Mouse (Mus musculus): ENCODE measurements around the gene Hs3st3a1. TPM values are rescaled to one million over a fixed set of nuclear protein-coding genes. Genes with fewer than 3 reads are reported as not detected.

Hs3st3a1 gene
- polyA plus RNA-seq, 1 experiment from 2014 or later, result 2.0 TPM

GRCm38 (mm10) chr11:64496677-64497076 is 61.5 kb downstream of the Hs3st3a1 start:
- H3K4me3 ChIP-seq, result no peak overlapping the region
- WGBS, result 44% methylated on average over 3 of the region's 3 CpGs
- H3K4me1 ChIP-seq, result peaks cover 37% of the 10 kb centered on the region
- no peaks in the 10 kb centered on the region for H3K36me3 ChIP-seq (replicated peaks)
- peaks cover 11% of the 10 kb centered on the region; the same call in 1 of the 2 replicates for H3K27me3 ChIP-seq (replicated peaks; ENCODE audit: low read depth, poor library complexity, severe bottlenecking)
- H3K27ac ChIP-seq (replicated peaks), result no peak overlapping the region
- no peaks in the 10 kb centered on the region for H3K9me3 ChIP-seq
- no peak for DNase-seq (ENCODE audit: low spot score)

DNA sequence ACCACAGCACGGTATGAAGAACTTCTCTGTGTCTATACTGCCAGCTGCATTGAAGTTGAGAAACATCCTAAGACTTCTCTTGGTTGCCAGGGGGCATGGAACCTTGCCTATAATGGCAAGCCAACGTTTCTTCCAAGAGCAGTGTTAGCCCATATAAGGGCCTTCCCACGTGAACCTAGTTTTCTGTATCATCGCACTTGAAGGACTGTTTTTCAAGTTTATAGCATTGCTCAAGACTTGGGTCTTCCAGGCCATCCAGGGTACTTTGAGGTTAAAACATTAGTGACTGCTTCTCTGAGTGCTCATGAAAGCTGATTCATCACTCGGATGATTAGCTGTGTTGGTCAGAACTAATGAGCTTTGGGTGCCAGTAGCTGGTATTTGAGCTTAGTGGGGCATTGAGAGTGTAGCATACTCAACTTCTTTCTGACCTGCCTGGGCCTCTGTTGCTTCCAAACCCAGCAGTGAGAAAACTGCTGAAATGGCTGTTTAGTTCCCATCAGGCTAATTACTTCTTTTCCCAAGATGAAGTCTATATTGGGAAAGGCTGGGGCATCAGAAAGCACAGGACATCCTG is 65.5 kb downstream of the Hs3st3a1 start:
- H3K36me3 ChIP-seq (replicated peaks), result no peaks in the 10 kb centered on the region
- H3K9me3 ChIP-seq, result no peaks in the 10 kb centered on the region; the same call in 1 of the 2 replicates
- no peak overlapping the region for H3K27ac ChIP-seq (replicated peaks)
- H3K4me3 ChIP-seq, result no peak overlapping the region
- no peaks in the 10 kb centered on the region for H3K27me3 ChIP-seq (replicated peaks; ENCODE audit: low read depth, poor library complexity, severe bottlenecking)
- peaks cover 16% of the 10 kb centered on the region for H3K4me1 ChIP-seq
- WGBS, result 90% methylated on average over 5 of the region's 5 CpGs
- no peak for DNase-seq (ENCODE audit: low spot score)

GRCm38 (mm10) chr11:64503040-64503439 is 67.9 kb downstream of the Hs3st3a1 start:
- WGBS, result 91% methylated on average over 3 of the region's 3 CpGs

GRCm38 (mm10) chr11:64505924-64506323 is 70.8 kb downstream of the Hs3st3a1 start:
- Histone ChIP-seq H3K27ac (replicated peaks) (no peak overlapping the region), H3K27me3 (replicated peaks; ENCODE audit: low read depth, poor library complexity, severe bottlenecking) (no peaks in the 10 kb centered on the region), H3K4me3 (no peak overlapping the region), H3K4me1 (no peaks in the 10 kb centered on the region), H3K36me3 (replicated peaks) (no peaks in the 10 kb centered on the region), H3K9me3 (no peaks in the 10 kb centered on the region; the same call in 1 of the 2 replicates)
- no peak for DNase-seq (ENCODE audit: low spot score)
- WGBS, result 90% methylated on average over 1 of the region's 1 CpGs

More at GRCm38 (mm10) chr11:64503040-64503439, 67.9 kb downstream of the Hs3st3a1 start:
- Histone ChIP-seq H3K4me1 (no peaks in the 10 kb centered on the region), H3K9me3 (no peaks in the 10 kb centered on the region; the same call in 1 of the 2 replicates), H3K36me3 (replicated peaks) (no peaks in the 10 kb centered on the region), H3K27me3 (replicated peaks; ENCODE audit: low read depth, poor library complexity, severe bottlenecking) (no peaks in the 10 kb centered on the region), H3K27ac (replicated peaks) (no peak overlapping the region), H3K4me3 (no peak overlapping the region)
- no peak for DNase-seq (ENCODE audit: low spot score)

DNA sequence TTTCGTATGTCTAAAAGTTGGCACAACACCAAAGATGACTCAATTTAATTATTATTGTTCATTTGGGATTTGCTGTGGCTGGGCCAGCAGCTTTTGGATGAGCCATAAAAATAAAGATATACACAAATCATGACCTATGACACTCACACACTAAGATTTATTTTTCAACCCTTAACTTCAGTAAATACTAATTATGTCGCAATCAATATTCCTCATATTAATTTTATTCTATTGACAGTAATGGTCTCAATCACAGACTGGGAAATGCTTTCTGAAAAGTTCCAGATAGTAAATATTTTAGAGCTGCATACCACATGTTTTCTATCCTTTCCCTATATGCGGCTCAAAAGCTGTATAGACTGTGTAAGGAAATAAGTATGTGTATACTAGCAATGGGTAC is 71.9 kb downstream of the Hs3st3a1 start:
- Histone ChIP-seq H3K36me3 (replicated peaks) (no peaks in the 10 kb centered on the region), H3K27ac (replicated peaks) (no peak overlapping the region), H3K27me3 (replicated peaks; ENCODE audit: low read depth, poor library complexity, severe bottlenecking) (no peaks in the 10 kb centered on the region), H3K4me3 (no peak overlapping the region), H3K4me1 (peaks cover 6% of the 10 kb centered on the region; the same call in 1 of the 2 replicates), H3K9me3 (no peaks in the 10 kb centered on the region; the same call in 1 of the 2 replicates)
- 90% methylated on average over 3 of the region's 3 CpGs for WGBS
- DNase-seq (ENCODE audit: low spot score), result no peak

DNA sequence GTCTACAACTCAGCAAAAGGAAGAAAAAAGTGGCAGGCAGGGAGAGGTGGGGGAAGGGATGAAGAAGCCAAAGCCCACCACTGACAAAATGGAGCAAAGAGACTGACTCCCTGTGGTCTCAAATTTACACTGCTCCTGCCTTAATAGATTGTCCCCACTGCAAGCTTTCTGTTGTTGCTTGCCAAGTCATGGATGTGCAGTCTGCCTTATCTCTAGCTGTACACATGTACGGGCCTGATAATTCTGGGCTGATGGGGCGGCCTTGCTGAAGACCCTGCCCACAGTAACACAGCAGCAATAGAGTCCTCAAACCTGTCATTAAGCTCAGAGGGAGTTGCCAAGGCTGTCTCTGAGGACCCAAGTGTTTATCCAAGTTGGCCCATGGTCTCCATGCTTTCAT is 74.0 kb downstream of the Hs3st3a1 start:
- DNase-seq (ENCODE audit: low spot score), result no peak
- no peaks in the 10 kb centered on the region for H3K36me3 ChIP-seq (replicated peaks)
- 96% methylated on average over 2 of the region's 2 CpGs for WGBS
- no peak overlapping the region for H3K27ac ChIP-seq (replicated peaks)
- peaks cover 6% of the 10 kb centered on the region; the same call in 1 of the 2 replicates for H3K4me1 ChIP-seq
- no peaks in the 10 kb centered on the region for H3K27me3 ChIP-seq (replicated peaks; ENCODE audit: low read depth, poor library complexity, severe bottlenecking)
- H3K9me3 ChIP-seq, result no peaks in the 10 kb centered on the region; the same call in 1 of the 2 replicates
- H3K4me3 ChIP-seq, result no peak overlapping the region

- Histone ChIP-seq H3K27ac (replicated peaks) (no peak overlapping the region), H3K4me3 (no peak overlapping the region), H3K4me1 (peaks cover 6% of the 10 kb centered on the region; the same call in 1 of the 2 replicates), H3K9me3 (no peaks in the 10 kb centered on the region), H3K27me3 (replicated peaks; ENCODE audit: low read depth, poor library complexity, severe bottlenecking) (no peaks in the 10 kb centered on the region), H3K36me3 (replicated peaks) (no peaks in the 10 kb centered on the region)
- 83% methylated on average over 4 of the region's 4 CpGs for WGBS
- no peak for DNase-seq (ENCODE audit: low spot score)
Observed at GRCm38 (mm10) chr11:64512301-64512700, 77.2 kb downstream of the Hs3st3a1 start.

DNA sequence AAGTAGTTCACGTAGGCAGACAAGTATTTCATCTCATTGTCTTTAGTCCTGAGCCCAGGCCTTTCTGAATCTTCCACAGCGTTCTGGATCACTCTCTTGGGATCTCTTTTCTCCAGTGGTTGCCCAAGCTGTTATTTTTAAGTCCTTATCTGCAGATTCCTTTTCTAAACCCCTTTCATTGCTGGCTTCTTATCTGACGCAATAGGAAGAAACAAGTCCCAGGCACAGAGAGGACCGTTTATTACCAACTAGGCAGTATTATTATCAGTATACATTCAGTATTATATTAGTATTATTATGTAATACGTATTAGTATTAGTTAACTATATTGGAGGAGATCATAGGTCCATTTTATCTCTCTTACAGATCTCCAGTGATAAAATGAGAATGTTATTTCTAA is 78.3 kb downstream of the Hs3st3a1 start:
- Histone ChIP-seq H3K36me3 (replicated peaks) (no peaks in the 10 kb centered on the region), H3K4me1 (peaks cover 6% of the 10 kb centered on the region; the same call in 1 of the 2 replicates), H3K27me3 (replicated peaks; ENCODE audit: low read depth, poor library complexity, severe bottlenecking) (peaks cover 8% of the 10 kb centered on the region), H3K27ac (replicated peaks) (no peak overlapping the region), H3K9me3 (no peaks in the 10 kb centered on the region), H3K4me3 (no peak overlapping the region)
- WGBS, result 90% methylated on average over 5 of the region's 5 CpGs
- no peak for DNase-seq (ENCODE audit: low spot score)

DNA sequence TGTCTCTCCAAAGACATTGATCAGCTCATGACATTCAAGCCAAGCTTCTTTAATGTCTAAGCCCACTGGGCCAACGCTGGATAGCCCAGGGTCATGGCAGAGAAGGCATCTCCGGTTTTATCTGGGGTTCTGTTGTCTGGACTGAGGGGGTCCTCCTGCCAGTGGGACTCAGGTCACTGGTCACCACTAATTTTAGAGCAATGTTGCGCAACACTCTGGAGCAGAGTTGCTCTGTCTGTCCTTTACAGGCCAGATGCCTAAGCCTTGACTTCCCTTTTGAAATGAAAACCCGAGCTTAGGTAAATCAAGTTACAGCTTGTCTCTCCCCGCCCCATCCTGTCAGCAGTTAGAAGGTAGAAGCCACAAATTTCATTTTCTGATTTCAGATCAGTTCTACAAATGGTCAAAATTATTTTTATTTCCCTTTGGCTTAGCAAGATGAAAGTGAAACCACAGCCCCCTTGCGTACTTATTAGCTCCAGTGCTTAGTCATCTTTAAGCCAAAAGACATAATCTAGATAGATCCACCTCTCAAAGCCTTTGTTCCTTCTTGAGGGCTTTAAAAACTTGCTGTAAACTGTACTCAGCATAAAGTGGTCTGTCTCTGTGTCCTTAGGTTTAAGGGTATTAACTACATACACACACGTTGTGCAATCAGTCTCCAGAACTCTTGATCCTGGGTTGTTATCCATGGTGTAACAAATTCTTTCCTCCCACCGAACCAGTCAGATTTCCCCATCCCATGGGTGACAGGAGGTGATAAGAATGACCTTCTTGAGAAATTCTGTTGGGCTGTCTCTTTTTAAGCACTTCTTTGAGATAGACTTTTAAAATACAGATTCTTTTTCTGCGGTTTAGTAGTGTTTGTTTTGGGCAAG is 81.8 kb downstream of the Hs3st3a1 start:
- 86% methylated on average over 9 of the region's 9 CpGs for WGBS

GRCm38 (mm10) chr11:64518146-64518841 is 83.2 kb downstream of the Hs3st3a1 start:
- Histone ChIP-seq H3K4me1 (peaks cover 5% of the 10 kb centered on the region; the same call in 1 of the 2 replicates), H3K27me3 (replicated peaks; ENCODE audit: low read depth, poor library complexity, severe bottlenecking) (peaks cover 52% of the 10 kb centered on the region), H3K36me3 (replicated peaks) (no peaks in the 10 kb centered on the region), H3K27ac (replicated peaks) (no peak overlapping the region), H3K9me3 (no peaks in the 10 kb centered on the region), H3K4me3 (no peak overlapping the region)
- 82% methylated on average over 6 of the region's 6 CpGs for WGBS
- no peak for DNase-seq (ENCODE audit: low spot score)

More for the DNA sequence above, 81.8 kb downstream of the Hs3st3a1 start:
- no peak for DNase-seq (ENCODE audit: low spot score)
- Histone ChIP-seq H3K4me3 (no peak overlapping the region), H3K27me3 (replicated peaks; ENCODE audit: low read depth, poor library complexity, severe bottlenecking) (peaks cover 40% of the 10 kb centered on the region), H3K4me1 (peaks cover 5% of the 10 kb centered on the region; the same call in 1 of the 2 replicates), H3K9me3 (no peaks in the 10 kb centered on the region), H3K36me3 (replicated peaks) (no peaks in the 10 kb centered on the region), H3K27ac (replicated peaks) (no peak overlapping the region)

- no peaks in the 10 kb centered on the region for H3K36me3 ChIP-seq (replicated peaks)
- 94% methylated on average over 8 of the region's 8 CpGs for WGBS
- peaks cover 5% of the 10 kb centered on the region; the same call in 1 of the 2 replicates for H3K4me1 ChIP-seq
- no peaks in the 10 kb centered on the region for H3K9me3 ChIP-seq
- peaks cover 37% of the 10 kb centered on the region for H3K27me3 ChIP-seq (replicated peaks; ENCODE audit: low read depth, poor library complexity, severe bottlenecking)
- DNase-seq (ENCODE audit: low spot score), result no peak
- no peak overlapping the region for H3K4me3 ChIP-seq
- no peak overlapping the region for H3K27ac ChIP-seq (replicated peaks)
Observed at GRCm38 (mm10) chr11:64523993-64524570, 89.0 kb downstream of the Hs3st3a1 start.

- no peak overlapping the region for H3K27ac ChIP-seq (replicated peaks)
- H3K4me1 ChIP-seq, result peaks cover 9% of the 10 kb centered on the region
- WGBS, result 95% methylated on average over 3 of the region's 3 CpGs
- no peaks in the 10 kb centered on the region for H3K27me3 ChIP-seq (replicated peaks; ENCODE audit: low read depth, poor library complexity, severe bottlenecking)
- DNase-seq (ENCODE audit: low spot score), result no peak
- no peaks in the 10 kb centered on the region for H3K9me3 ChIP-seq
- H3K36me3 ChIP-seq (replicated peaks), result no peaks in the 10 kb centered on the region
- H3K4me3 ChIP-seq, result no peak overlapping the region
Observed at GRCm38 (mm10) chr11:64537230-64537629, 102.1 kb downstream of the Hs3st3a1 start.

Data from embryonic facial prominence, embryonic 10.5 days (tissue).